Mouse (Mus musculus): ENCODE measurements around the gene Lrrc32.

Gene Lrrc32

DNA sequence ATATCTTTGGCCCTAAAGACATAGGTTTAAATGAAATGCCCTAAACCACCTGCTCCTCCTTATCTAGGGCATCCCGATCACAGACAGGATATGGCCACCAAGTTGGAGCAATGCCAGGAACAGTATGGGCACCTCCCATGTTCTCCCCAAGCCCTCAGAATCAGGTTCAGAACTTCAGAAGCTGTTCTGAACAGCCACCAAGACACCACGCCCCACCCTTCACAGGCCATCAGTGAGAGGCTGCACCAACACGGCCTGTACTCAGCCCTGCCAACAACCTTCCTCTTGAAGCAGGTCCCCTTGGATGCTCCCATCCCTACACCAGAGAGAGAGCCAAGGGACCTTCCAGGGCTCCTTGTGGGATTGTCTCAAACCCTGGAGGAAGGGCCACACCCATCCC, 55.5 kb downstream of the Lrrc32 start:
- DNase-seq (ENCODE audit: low spot score), result no peak

- no peak for DNase-seq (ENCODE audit: low spot score)
Measured at GRCm38 (mm10) chr7:98548839-98549238, 59.8 kb downstream of the Lrrc32 start.

- DNase-seq (ENCODE audit: low spot score), result peak; percentile 66
Measured at GRCm38 (mm10) chr7:98550596-98550995, 61.5 kb downstream of the Lrrc32 start.

DNA sequence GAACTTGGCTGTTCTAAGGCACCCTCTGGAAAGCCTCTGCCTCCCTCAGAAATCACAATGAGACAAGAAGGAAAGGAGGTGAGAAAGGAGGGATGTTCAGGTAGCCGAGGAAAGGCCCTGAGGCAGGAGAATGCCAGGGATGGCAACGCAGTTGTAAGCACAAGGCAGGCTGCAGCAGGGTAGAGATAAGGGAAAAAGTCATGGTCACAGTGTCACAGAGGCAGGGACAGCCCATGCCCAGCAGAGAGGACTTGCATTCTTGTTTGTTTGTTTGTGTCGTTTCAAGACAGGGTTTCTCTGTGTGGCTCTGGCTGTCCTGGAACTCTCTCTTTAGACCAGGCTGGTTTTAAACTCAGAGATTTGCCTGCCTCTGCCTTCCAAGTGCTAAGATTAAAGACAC, 62.0 kb downstream of the Lrrc32 start:
- no peak for DNase-seq (ENCODE audit: low spot score)

All from lung, postnatal 25 days (tissue).